Mouse (Mus musculus): ENCODE data around the gene Rubcnl.

GRCm38 (mm10) chr14:74974136-74974651, 41.6 kb upstream of the Rubcnl start:
- TF ChIP-seq CTCF (IDR thresholded peaks at IDR 0.05; ENCODE audit: low read depth) (no peak), EP300 (IDR thresholded peaks at IDR 0.05; ENCODE audit: low read depth) (no peak)

All from liver, embryonic 14.5 days (tissue).